Mouse (Mus musculus): ENCODE data around the gene Krt34. TPM values are rescaled to one million over a fixed set of nuclear protein-coding genes. Genes with fewer than 3 reads are reported as not detected.

Krt34 gene
- 0.14 TPM for polyA plus RNA-seq (2014; fragmentation: Illumina TruSeq; extraction: RNeasy Lipid Tissue Mini Kit (QIAGEN cat#74804); ENCODE audit: insufficient read depth, low read depth, low replicate concordance)

GRCm38 (mm10) chr11:100041454-100041853 lies at the start of gene Krt34:
Krt34 (minus strand) TSS chr11:100041554.

GRCm38 (mm10) chr11:100087861-100088260 lies 46.5 kb upstream of the Krt34 start, which contains the start of gene Krt32:
Krt32 (minus strand) TSS chr11:100088226.

GRCm38 (mm10) chr11:100050451-100050850 lies 9.1 kb upstream of the Krt34 start, which contains the start of gene Krt31:
Krt31 (minus strand) TSS chr11:100050551.

GRCm38 (mm10) chr11:100029768-100030167 lies 11.6 kb downstream of the Krt34 start, which contains the start of gene Krt33b:
Krt33b (minus strand) TSS chr11:100029868.

GRCm38 (mm10) chr11:100016112-100016511 lies 25.2 kb downstream of the Krt34 start, which contains the start of gene Krt33a:
Krt33a (minus strand) TSS chr11:100016212.

GRCm38 (mm10) chr11:99993620-99994383 lies 47.6 kb downstream of the Krt34 start, which contains the start of gene Krtap17-1:
Krtap17-1 (minus strand) TSS chr11:99993994.

Other genes starting within 250 kb of the Krt34 start
- not detected for gene Gm11596, start 248.1 kb downstream of the Krt34 start, polyA plus RNA-seq (2014; fragmentation: Illumina TruSeq; extraction: RNeasy Lipid Tissue Mini Kit (QIAGEN cat#74804); ENCODE audit: insufficient read depth, low read depth, low replicate concordance)
- gene Gm11569, start 242.6 kb downstream of the Krt34 start, polyA plus RNA-seq (2014; fragmentation: Illumina TruSeq; extraction: RNeasy Lipid Tissue Mini Kit (QIAGEN cat#74804); ENCODE audit: insufficient read depth, low read depth, low replicate concordance), result not detected
- not detected for gene Gm11554, start 237.1 kb downstream of the Krt34 start, polyA plus RNA-seq (2014; fragmentation: Illumina TruSeq; extraction: RNeasy Lipid Tissue Mini Kit (QIAGEN cat#74804); ENCODE audit: insufficient read depth, low read depth, low replicate concordance)
- gene Krtap4-13, start 231.7 kb downstream of the Krt34 start, polyA plus RNA-seq (2014; fragmentation: Illumina TruSeq; extraction: RNeasy Lipid Tissue Mini Kit (QIAGEN cat#74804); ENCODE audit: insufficient read depth, low read depth, low replicate concordance), result not detected
- gene Gm11564, start 225.9 kb downstream of the Krt34 start, polyA plus RNA-seq (2014; fragmentation: Illumina TruSeq; extraction: RNeasy Lipid Tissue Mini Kit (QIAGEN cat#74804); ENCODE audit: insufficient read depth, low read depth, low replicate concordance), result not detected
- not detected for gene 2300003K06Rik, start 203.5 kb downstream of the Krt34 start, polyA plus RNA-seq (2014; fragmentation: Illumina TruSeq; extraction: RNeasy Lipid Tissue Mini Kit (QIAGEN cat#74804); ENCODE audit: insufficient read depth, low read depth, low replicate concordance)
- not detected for gene Krtap4-16, start 189.9 kb downstream of the Krt34 start, polyA plus RNA-seq (2014; fragmentation: Illumina TruSeq; extraction: RNeasy Lipid Tissue Mini Kit (QIAGEN cat#74804); ENCODE audit: insufficient read depth, low read depth, low replicate concordance)
- gene Gm11568, start 183.6 kb downstream of the Krt34 start, polyA plus RNA-seq (2014; fragmentation: Illumina TruSeq; extraction: RNeasy Lipid Tissue Mini Kit (QIAGEN cat#74804); ENCODE audit: insufficient read depth, low read depth, low replicate concordance), result not detected
- not detected for gene Gm11559, start 177.1 kb downstream of the Krt34 start, polyA plus RNA-seq (2014; fragmentation: Illumina TruSeq; extraction: RNeasy Lipid Tissue Mini Kit (QIAGEN cat#74804); ENCODE audit: insufficient read depth, low read depth, low replicate concordance)
- not detected for gene Krtap9-1, start 168.2 kb downstream of the Krt34 start, polyA plus RNA-seq (2014; fragmentation: Illumina TruSeq; extraction: RNeasy Lipid Tissue Mini Kit (QIAGEN cat#74804); ENCODE audit: insufficient read depth, low read depth, low replicate concordance)
- gene Gm11567, start 162.4 kb downstream of the Krt34 start, polyA plus RNA-seq (2014; fragmentation: Illumina TruSeq; extraction: RNeasy Lipid Tissue Mini Kit (QIAGEN cat#74804); ENCODE audit: insufficient read depth, low read depth, low replicate concordance), result not detected
- not detected for gene Krtap31-1, start 133.6 kb downstream of the Krt34 start, polyA plus RNA-seq (2014; fragmentation: Illumina TruSeq; extraction: RNeasy Lipid Tissue Mini Kit (QIAGEN cat#74804); ENCODE audit: insufficient read depth, low read depth, low replicate concordance)
- not detected for gene Gm11565, start 126.8 kb downstream of the Krt34 start, polyA plus RNA-seq (2014; fragmentation: Illumina TruSeq; extraction: RNeasy Lipid Tissue Mini Kit (QIAGEN cat#74804); ENCODE audit: insufficient read depth, low read depth, low replicate concordance)
- not detected for gene Krtap31-2, start 105.3 kb downstream of the Krt34 start, polyA plus RNA-seq (2014; fragmentation: Illumina TruSeq; extraction: RNeasy Lipid Tissue Mini Kit (QIAGEN cat#74804); ENCODE audit: insufficient read depth, low read depth, low replicate concordance)
- not detected for gene Krtap9-5, start 93.1 kb downstream of the Krt34 start, polyA plus RNA-seq (2014; fragmentation: Illumina TruSeq; extraction: RNeasy Lipid Tissue Mini Kit (QIAGEN cat#74804); ENCODE audit: insufficient read depth, low read depth, low replicate concordance)
- gene Krtap29-1, start 62.5 kb downstream of the Krt34 start, polyA plus RNA-seq (2014; fragmentation: Illumina TruSeq; extraction: RNeasy Lipid Tissue Mini Kit (QIAGEN cat#74804); ENCODE audit: insufficient read depth, low read depth, low replicate concordance), result not detected
- not detected for gene Krtap16-1, start 55.0 kb downstream of the Krt34 start, polyA plus RNA-seq (2014; fragmentation: Illumina TruSeq; extraction: RNeasy Lipid Tissue Mini Kit (QIAGEN cat#74804); ENCODE audit: insufficient read depth, low read depth, low replicate concordance)
- 4.2 TPM for gene Krtap17-1, start 47.6 kb downstream of the Krt34 start, polyA plus RNA-seq (2014; fragmentation: Illumina TruSeq; extraction: RNeasy Lipid Tissue Mini Kit (QIAGEN cat#74804); ENCODE audit: insufficient read depth, low read depth, low replicate concordance)
- gene Krt33a, start 25.3 kb downstream of the Krt34 start, polyA plus RNA-seq (2014; fragmentation: Illumina TruSeq; extraction: RNeasy Lipid Tissue Mini Kit (QIAGEN cat#74804); ENCODE audit: insufficient read depth, low read depth, low replicate concordance), result not detected
- gene Krt33b, start 11.7 kb downstream of the Krt34 start, polyA plus RNA-seq (2014; fragmentation: Illumina TruSeq; extraction: RNeasy Lipid Tissue Mini Kit (QIAGEN cat#74804); ENCODE audit: insufficient read depth, low read depth, low replicate concordance), result not detected
- not detected for gene Krt31, start 9.0 kb upstream of the Krt34 start, polyA plus RNA-seq (2014; fragmentation: Illumina TruSeq; extraction: RNeasy Lipid Tissue Mini Kit (QIAGEN cat#74804); ENCODE audit: insufficient read depth, low read depth, low replicate concordance)
- not detected for gene Krt32, start 46.7 kb upstream of the Krt34 start, polyA plus RNA-seq (2014; fragmentation: Illumina TruSeq; extraction: RNeasy Lipid Tissue Mini Kit (QIAGEN cat#74804); ENCODE audit: insufficient read depth, low read depth, low replicate concordance)
- not detected for gene Krt35, start 54.7 kb upstream of the Krt34 start, polyA plus RNA-seq (2014; fragmentation: Illumina TruSeq; extraction: RNeasy Lipid Tissue Mini Kit (QIAGEN cat#74804); ENCODE audit: insufficient read depth, low read depth, low replicate concordance)
- not detected for gene Krt36, start 64.1 kb upstream of the Krt34 start, polyA plus RNA-seq (2014; fragmentation: Illumina TruSeq; extraction: RNeasy Lipid Tissue Mini Kit (QIAGEN cat#74804); ENCODE audit: insufficient read depth, low read depth, low replicate concordance)
- 0.44 TPM for gene Krt13, start 80.0 kb upstream of the Krt34 start, polyA plus RNA-seq (2014; fragmentation: Illumina TruSeq; extraction: RNeasy Lipid Tissue Mini Kit (QIAGEN cat#74804); ENCODE audit: insufficient read depth, low read depth, low replicate concordance)
- gene Krt15, start 94.4 kb upstream of the Krt34 start, polyA plus RNA-seq (2014; fragmentation: Illumina TruSeq; extraction: RNeasy Lipid Tissue Mini Kit (QIAGEN cat#74804); ENCODE audit: insufficient read depth, low read depth, low replicate concordance), result 1.0 TPM
- 168 TPM for gene Krt19, start 107.1 kb upstream of the Krt34 start, polyA plus RNA-seq (2014; fragmentation: Illumina TruSeq; extraction: RNeasy Lipid Tissue Mini Kit (QIAGEN cat#74804); ENCODE audit: insufficient read depth, low read depth, low replicate concordance)
- gene Krt9, start 151.7 kb upstream of the Krt34 start, polyA plus RNA-seq (2014; fragmentation: Illumina TruSeq; extraction: RNeasy Lipid Tissue Mini Kit (QIAGEN cat#74804); ENCODE audit: insufficient read depth, low read depth, low replicate concordance), result not detected
- gene Krt14, start 166.0 kb upstream of the Krt34 start, polyA plus RNA-seq (2014; fragmentation: Illumina TruSeq; extraction: RNeasy Lipid Tissue Mini Kit (QIAGEN cat#74804); ENCODE audit: insufficient read depth, low read depth, low replicate concordance), result 0.52 TPM
- not detected for gene Krt16, start 207.3 kb upstream of the Krt34 start, polyA plus RNA-seq (2014; fragmentation: Illumina TruSeq; extraction: RNeasy Lipid Tissue Mini Kit (QIAGEN cat#74804); ENCODE audit: insufficient read depth, low read depth, low replicate concordance)
- gene Krt17, start 219.5 kb upstream of the Krt34 start, polyA plus RNA-seq (2014; fragmentation: Illumina TruSeq; extraction: RNeasy Lipid Tissue Mini Kit (QIAGEN cat#74804); ENCODE audit: insufficient read depth, low read depth, low replicate concordance), result not detected
- gene Krt42, start 228.3 kb upstream of the Krt34 start, polyA plus RNA-seq (2014; fragmentation: Illumina TruSeq; extraction: RNeasy Lipid Tissue Mini Kit (QIAGEN cat#74804); ENCODE audit: insufficient read depth, low read depth, low replicate concordance), result not detected